Mouse (Mus musculus) right cerebral cortex, adult 2 months (tissue): ENCODE measurements around the gene Ptprg.

ENCODE experiments used
- DNase-seq, 2 experiments: peaks; one replicate each; pipeline ENCODE4 v3.0.0; 2021 to 2022; ENCODE audit warnings: low spot score in 2 of 2

The Ptprg gene

GRCm38 (mm10) chr14:12143941-12144485 is 590.7 kb downstream of the Ptprg start:
- DNase-seq, result no peak

DNA sequence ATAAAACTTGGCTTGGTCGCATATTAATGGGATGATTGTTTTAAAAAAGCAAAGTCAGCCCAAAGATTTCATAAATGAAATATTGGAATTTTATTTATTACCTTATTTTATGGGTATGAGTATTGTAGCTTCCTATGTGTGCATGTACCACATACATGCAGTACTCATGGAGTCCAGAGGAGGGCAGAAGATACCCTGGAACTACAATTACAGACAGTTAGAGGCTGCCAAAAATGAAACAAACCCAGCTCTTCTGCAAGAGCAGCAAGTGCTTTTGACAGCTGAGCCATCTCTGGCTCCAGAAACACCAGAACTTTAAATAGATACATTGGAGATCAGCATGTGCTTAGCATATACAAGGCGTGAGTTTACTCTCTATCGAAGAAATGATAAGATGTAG is 592.6 kb downstream of the Ptprg start:
- no peak for DNase-seq

DNA sequence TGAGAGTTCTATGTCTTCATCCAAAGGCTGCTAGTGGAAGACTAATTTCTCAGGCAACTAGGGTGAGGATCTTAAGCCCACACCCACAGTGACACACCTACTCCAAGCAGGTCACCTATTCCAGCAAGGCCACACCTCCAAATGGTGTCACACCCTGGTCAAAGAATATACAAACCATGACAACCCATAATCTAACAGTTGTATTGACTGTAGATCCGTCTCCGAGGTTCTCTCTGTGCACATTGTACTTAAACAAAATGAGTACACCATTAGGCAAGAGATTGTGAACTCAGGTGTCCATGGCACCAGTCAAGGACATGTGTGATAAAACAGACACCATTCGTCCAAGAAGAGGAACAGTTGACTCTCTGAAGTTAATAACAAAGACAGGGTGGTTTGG is 596.2 kb downstream of the Ptprg start:
- DNase-seq, result no peak

GRCm38 (mm10) chr14:12151927-12152326 is 598.6 kb downstream of the Ptprg start:
- DNase-seq, result peak; percentile 87 to 90

DNA sequence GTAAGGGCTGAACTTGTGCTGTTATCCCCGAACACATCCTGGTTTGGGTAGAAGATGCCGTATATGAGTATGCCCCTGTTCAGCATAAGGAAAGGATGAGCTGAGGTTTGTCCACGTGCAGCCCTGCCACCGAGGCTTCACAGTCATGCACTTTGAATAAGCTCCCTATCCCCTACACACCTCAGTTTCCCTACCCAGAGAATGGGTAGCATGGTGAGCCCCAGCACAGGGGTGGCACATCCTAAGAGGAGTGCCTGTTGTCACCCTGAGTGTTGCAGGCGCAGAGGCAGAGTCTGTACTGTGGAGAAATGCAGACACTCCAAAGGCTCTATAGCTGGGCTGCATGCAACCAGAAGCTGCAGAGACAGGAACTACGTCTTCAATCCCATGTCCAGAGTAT is 599.4 kb downstream of the Ptprg start:
- DNase-seq, result no peak

DNA sequence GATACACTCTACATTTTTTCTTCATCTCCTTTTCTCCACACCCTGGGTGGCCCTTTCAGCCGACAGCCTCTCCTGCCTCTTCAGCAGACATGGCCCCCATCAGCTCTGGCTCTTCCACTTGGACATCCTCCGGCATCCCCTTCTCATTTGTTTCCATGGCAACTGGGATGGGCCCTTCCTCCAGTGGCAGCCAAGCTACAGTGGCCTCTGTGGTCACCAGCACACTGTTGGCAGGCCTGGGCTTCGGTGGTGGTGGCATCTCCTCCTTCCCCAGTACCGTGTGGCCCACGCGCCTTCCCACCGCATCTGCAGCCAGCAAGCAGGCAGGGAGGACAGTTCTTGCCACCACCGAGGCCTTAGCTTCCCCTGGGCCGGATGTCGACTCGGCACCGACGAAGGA is 600.3 kb downstream of the Ptprg start:
- DNase-seq, result no peak

- DNase-seq, result peak in 1 of 2 experiments; percentile 32
Observed at GRCm38 (mm10) chr14:12161738-12162310, 608.5 kb downstream of the Ptprg start.

- no peak for DNase-seq
Observed at GRCm38 (mm10) chr14:12162331-12162854, 609.1 kb downstream of the Ptprg start.

GRCm38 (mm10) chr14:12163196-12163595 is 609.9 kb downstream of the Ptprg start:
- DNase-seq, result no peak

- no peak for DNase-seq
Observed at GRCm38 (mm10) chr14:12167215-12167614, 613.9 kb downstream of the Ptprg start.

- DNase-seq, result no peak
Observed at GRCm38 (mm10) chr14:12167651-12168050, 614.3 kb downstream of the Ptprg start.

GRCm38 (mm10) chr14:12177436-12177835 is 624.1 kb downstream of the Ptprg start:
- DNase-seq, result peak in 1 of 2 experiments; percentile 28

- no peak for DNase-seq
Observed at GRCm38 (mm10) chr14:12178645-12179044, 625.3 kb downstream of the Ptprg start.

DNA sequence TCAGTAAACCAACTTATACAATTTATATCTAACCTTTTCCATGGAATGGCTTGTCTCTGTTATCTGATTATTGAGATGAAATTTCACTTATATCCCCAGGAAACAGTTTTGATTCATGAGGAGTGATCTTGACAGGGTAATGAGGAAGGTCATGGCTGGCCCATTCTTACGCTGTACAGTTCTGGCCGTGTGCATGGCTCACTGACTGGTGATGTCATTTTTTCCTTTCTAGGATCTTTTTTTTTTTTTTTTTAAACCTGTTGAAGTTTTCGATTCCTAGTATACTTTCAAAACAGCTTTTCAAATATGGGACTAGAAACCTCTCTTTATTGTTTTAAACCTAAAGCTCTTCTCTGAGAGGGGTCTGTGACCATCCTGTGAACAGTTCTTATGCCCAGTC is 626.8 kb downstream of the Ptprg start:
- no peak for DNase-seq

- no peak for DNase-seq
Observed at GRCm38 (mm10) chr14:12185040-12185439, 631.7 kb downstream of the Ptprg start.

GRCm38 (mm10) chr14:12188352-12188751 is 635.0 kb downstream of the Ptprg start:
- DNase-seq, result no peak

DNA sequence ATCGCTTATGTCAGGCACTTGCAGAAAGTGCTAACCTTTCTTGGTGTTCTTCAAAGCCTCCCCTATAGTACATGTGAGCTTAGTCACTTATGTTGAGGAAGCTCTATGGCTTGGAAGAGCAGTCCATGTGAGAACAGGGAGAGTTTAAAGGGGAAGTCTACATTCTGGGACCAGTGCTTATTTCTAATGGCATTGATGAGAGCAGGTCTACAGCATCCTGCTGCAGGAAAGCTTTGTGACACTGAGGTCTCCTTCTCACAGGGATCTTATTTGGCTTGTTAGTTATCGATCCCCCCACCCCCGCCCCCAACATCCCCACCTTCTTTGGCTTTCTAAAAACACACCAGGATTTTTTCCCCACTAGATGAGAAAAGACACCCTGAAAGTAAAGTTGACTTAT is 635.9 kb downstream of the Ptprg start:
- DNase-seq, result no peak

DNA sequence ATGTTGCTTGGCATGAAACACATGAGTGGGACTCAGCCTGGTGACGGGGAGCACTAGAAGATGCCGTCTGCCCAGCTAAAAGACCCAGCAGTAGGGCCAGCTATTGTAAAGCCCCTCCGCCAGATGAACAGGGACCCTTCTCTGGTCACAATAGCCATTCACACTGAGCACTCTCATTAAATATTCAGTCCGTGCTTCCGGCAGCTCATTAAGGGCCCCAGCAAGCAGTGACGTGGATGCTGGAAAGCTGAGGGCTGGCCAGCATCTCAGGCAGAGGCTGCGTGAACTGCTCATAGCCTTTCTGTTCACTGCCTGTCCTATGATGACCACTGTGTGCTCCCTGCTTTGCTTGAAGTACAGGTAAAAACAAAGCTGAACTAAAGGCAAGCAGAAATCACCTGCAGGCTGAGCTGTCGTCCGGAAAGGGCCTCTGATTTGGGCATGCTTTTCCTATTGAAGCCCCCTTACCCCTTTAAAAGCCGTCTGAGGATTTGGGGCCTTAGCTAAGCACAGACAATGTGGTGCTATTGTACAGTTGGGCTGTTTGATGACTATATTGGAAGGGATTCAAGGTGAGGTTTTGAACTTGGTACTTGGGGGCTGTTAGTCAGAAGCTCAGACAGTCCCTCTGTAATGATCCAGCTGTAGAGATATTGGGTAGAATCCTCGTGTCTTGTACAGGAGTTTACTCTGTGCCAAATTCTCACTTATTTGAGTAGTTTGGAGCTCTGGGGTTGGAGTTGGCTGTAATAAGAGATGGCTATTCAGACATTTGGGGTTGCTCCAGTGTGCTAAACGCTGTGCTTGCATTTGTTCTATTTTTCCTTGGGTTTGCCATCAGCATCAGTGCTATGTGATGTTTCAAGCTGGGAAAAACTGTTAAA is 636.6 kb downstream of the Ptprg start:
- DNase-seq, result peak in 1 of 2 experiments; percentile 21

GRCm38 (mm10) chr14:12191076-12191475 is 637.7 kb downstream of the Ptprg start:
- no peak for DNase-seq

GRCm38 (mm10) chr14:12198735-12199134 is 645.4 kb downstream of the Ptprg start:
- no peak for DNase-seq

DNA sequence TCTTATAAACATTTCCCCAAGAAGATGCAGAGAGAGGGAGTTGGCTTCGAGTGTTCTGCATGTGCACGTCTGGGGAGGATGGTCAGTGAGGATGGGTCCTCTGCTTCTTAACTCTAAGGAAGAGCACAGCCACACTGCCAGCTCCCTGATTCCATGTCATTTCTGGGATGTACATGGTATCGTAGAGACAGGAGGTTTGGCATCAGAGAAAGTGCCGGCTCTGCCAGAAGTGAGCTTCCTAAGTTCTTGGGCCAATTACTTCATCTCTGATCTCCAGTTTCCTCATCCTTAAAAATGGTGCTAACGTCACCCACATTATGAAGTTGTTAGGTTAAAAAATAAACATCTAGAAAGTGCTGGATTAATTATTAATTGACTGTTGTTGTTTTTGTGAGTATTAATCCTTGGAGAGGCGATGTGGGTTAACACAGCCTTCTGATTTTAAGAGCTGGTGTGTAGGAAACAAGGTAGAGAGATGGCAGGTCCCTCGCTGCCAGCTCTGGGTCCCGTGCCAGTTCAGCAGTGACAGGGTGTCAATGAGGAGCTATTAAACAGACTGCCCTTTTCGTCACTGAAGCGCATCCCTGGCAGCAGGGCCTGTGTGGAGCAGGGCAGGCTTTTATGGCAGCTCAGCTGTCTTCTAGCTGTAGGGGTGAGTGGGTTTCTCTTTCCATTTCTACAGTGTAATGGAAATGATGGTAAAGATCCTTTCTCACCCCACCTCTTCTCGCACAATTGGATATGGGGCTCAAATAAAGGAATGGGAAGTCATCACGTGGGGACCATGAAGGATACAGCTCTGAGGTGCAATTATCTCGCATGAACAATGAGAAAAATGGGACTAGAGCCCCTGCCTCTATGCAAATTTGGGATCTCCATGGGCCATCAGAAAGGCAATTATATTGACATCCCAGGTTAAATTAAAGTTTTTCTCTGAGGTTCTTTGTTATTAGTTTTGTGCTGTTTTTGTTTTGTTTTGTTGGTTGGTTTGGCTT is 646.9 kb downstream of the Ptprg start:
- no peak for DNase-seq
